13 mouse cellular contexts compared by ENCODE assay signal in genomic region chr4:53133995-53134394, GRCm38 (mm10).
"Had no signal": no experiment of that assay in that cellular context is flagged by ENCODE, and none has a peak within 500 bp of the region (broad histone marks: within the 10 kb centered on the region; RNA-seq: fewer than 3 reads in every experiment).

No protein-coding gene starts in this region.

- H3K9ac ChIP-seq: limb, embryonic 12.5 days; liver, embryonic 13.5 days; midbrain, embryonic 13.5 days had no signal

- H3K4me1 ChIP-seq: limb, embryonic 12.5 days; midbrain, embryonic 13.5 days had no signal

- ATAC-seq: midbrain, embryonic 13.5 days had no signal

- H3K9me3 ChIP-seq: limb, embryonic 12.5 days; liver, embryonic 13.5 days; midbrain, embryonic 13.5 days had no signal

- H3K4me3 ChIP-seq: layer of hippocampus, adult 2 months; limb, embryonic 12.5 days; liver, embryonic 13.5 days; midbrain, embryonic 13.5 days had no signal

- H3K27ac ChIP-seq: kidney, postnatal 0 days; layer of hippocampus, adult 2 months; limb, embryonic 12.5 days; liver, embryonic 13.5 days; midbrain, embryonic 13.5 days had no signal

- H3K4me2 ChIP-seq: limb, embryonic 12.5 days; midbrain, embryonic 13.5 days had no signal

- H3K27me3 ChIP-seq: limb, embryonic 12.5 days; liver, embryonic 13.5 days; midbrain, embryonic 13.5 days had no signal

- DNase-seq: kidney, adult 11 months; kidney, adult 9 months; kidney, postnatal 36 days; liver, embryonic 13.5 days; lung, postnatal 36 days; right cerebral cortex, adult 18-20 months; right cerebral cortex, postnatal 25 days; thymus, adult 18-20 months; thymus, postnatal 14 days had no signal
